Mouse (Mus musculus) embryonic facial prominence, embryonic 10.5 days (tissue): ENCODE results near the gene Ada. TPM values are rescaled to one million over a fixed set of nuclear protein-coding genes. Genes with fewer than 3 reads are reported as not detected.

Source experiments
- DNase-seq: peaks from one replicate; pipeline ENCODE4 v3.0.0-alpha.2; 2017; ENCODE audit warnings: low spot score
- H3K27ac ChIP-seq: fragments of 300-500 bp; sonication (generic); replicated peaks from 2 replicates; pipeline ENCODE4 v1.5.1; 2016; ENCODE audit warnings: mild to moderate bottlenecking
- H3K27me3 ChIP-seq: fragments of 300-500 bp; sonication (generic); replicated peaks from 2 replicates; pipeline ENCODE4 v1.6.1; 2016; ENCODE audit warnings: low read depth, mild to moderate bottlenecking; ENCODE audit not compliant: poor library complexity, severe bottlenecking
- H3K36me3 ChIP-seq: fragments of 300-500 bp; sonication (generic); replicated peaks from 2 replicates; pipeline ENCODE4 v1.6.1; 2016; ENCODE audit warnings: mild to moderate bottlenecking, moderate library complexity
- H3K4me1 ChIP-seq: fragments of 300-500 bp; sonication (generic); 2 replicates; pipeline ENCODE4 v1.6.1; 2016
- H3K4me3 ChIP-seq: fragments of 300-500 bp; sonication (generic); 2 replicates; pipeline ENCODE4 v1.5.1; 2016; ENCODE audit warnings: mild to moderate bottlenecking, moderate library complexity
- H3K9me3 ChIP-seq: fragments of 300-500 bp; sonication (generic); 2 replicates; pipeline ENCODE4 v1.6.1; 2016; ENCODE audit warnings: mild to moderate bottlenecking
- WGBS: fragments of 180-500 bp; shearing (Covaris S2); methylation state at CpG from one replicate; pipeline ENCODE4 v1.1.7; 2016; 5-methylcytosine and 5-hydroxymethylcytosine counted together
- polyA plus RNA-seq: library from polyadenylated mRNA; unstranded; fragments of >200 nt; fragmentation: Nextera tagmentation; extraction: Ambion mirVana; gene quantifications from 2 replicates; pipeline ENCODE4 v1.2.1, GENCODE M21; 2016

The Ada gene
- polyA plus RNA-seq, 1 experiment from 2014 or later = 9.7 TPM

GRCm38 (mm10) chr2:163722550-163722949 lies 27.5 kb downstream of the Ada start:
- DNase-seq = no peak
- H3K4me1 ChIP-seq = peaks cover 5% of the 10 kb centered on the region
- no peaks in the 10 kb centered on the region for H3K9me3 ChIP-seq
- H3K27ac ChIP-seq = no peak overlapping the region; the same call in 1 of the 2 replicates
- H3K4me3 ChIP-seq = no peak overlapping the region
- no peaks in the 10 kb centered on the region for H3K27me3 ChIP-seq
- WGBS = 94% methylated on average over 7 of the region's 7 CpGs
- H3K36me3 ChIP-seq = peaks cover 65% of the 10 kb centered on the region

GRCm38 (mm10) chr2:163719616-163720015 lies 30.4 kb downstream of the Ada start:
- no peaks in the 10 kb centered on the region for H3K27me3 ChIP-seq
- H3K27ac ChIP-seq = no peak overlapping the region
- H3K4me1 ChIP-seq = peaks cover 24% of the 10 kb centered on the region
- no peak overlapping the region for H3K4me3 ChIP-seq
- no peak for DNase-seq
- H3K9me3 ChIP-seq = no peaks in the 10 kb centered on the region
- H3K36me3 ChIP-seq = peaks cover 40% of the 10 kb centered on the region
- WGBS = 52% methylated on average over 4 of the region's 4 CpGs

GRCm38 (mm10) chr2:163718951-163719603 lies 31.0 kb downstream of the Ada start:
- Histone ChIP-seq H3K27ac (no peak overlapping the region), H3K9me3 (no peaks in the 10 kb centered on the region), H3K27me3 (no peaks in the 10 kb centered on the region), H3K4me1 (peaks cover 24% of the 10 kb centered on the region), H3K4me3 (no peak overlapping the region), H3K36me3 (peaks cover 34% of the 10 kb centered on the region)
- peak; percentile 86 for DNase-seq
- 56% methylated on average over 9 of the region's 9 CpGs for WGBS

- Histone ChIP-seq H3K4me3 (no peak overlapping the region), H3K36me3 (peaks cover 30% of the 10 kb centered on the region), H3K9me3 (no peaks in the 10 kb centered on the region), H3K27me3 (no peaks in the 10 kb centered on the region), H3K4me1 (peaks cover 24% of the 10 kb centered on the region), H3K27ac (no peak overlapping the region)
- DNase-seq = no peak
- 75% methylated on average over 2 of the region's 2 CpGs for WGBS
Measured at GRCm38 (mm10) chr2:163718526-163718925, 31.5 kb downstream of the Ada start.

- H3K36me3 ChIP-seq = peaks cover 20% of the 10 kb centered on the region
- peak; percentile 59 for DNase-seq
- H3K4me3 ChIP-seq = no peak overlapping the region
- H3K9me3 ChIP-seq = no peaks in the 10 kb centered on the region
- H3K27ac ChIP-seq = peak overlapping the region; percentile 37; the same call in 1 of the 2 replicates
- H3K4me1 ChIP-seq = peaks cover 24% of the 10 kb centered on the region
- no peaks in the 10 kb centered on the region for H3K27me3 ChIP-seq
- 23% methylated on average over 6 of the region's 6 CpGs for WGBS
Measured at GRCm38 (mm10) chr2:163716853-163717252, 33.2 kb downstream of the Ada start.

- 68% methylated on average over 8 of the region's 8 CpGs for WGBS
- DNase-seq = no peak
- H3K9me3 ChIP-seq = no peaks in the 10 kb centered on the region
Measured at GRCm38 (mm10) chr2:163716448-163716847, 33.6 kb downstream of the Ada start.

GRCm38 (mm10) chr2:163713340-163713739 lies 36.7 kb downstream of the Ada start:
- no peak for DNase-seq
- Histone ChIP-seq H3K4me3 (no peak overlapping the region), H3K4me1 (peaks cover 19% of the 10 kb centered on the region), H3K27me3 (no peaks in the 10 kb centered on the region), H3K9me3 (no peaks in the 10 kb centered on the region), H3K36me3 (peaks cover 23% of the 10 kb centered on the region), H3K27ac (no peak overlapping the region)
- whole genome bisulfite sequencing = 84% methylated on average over 3 of the region's 3 CpGs

More at GRCm38 (mm10) chr2:163716448-163716847, 33.6 kb downstream of the Ada start:
- Histone ChIP-seq H3K4me3 (no peak overlapping the region), H3K36me3 (peaks cover 19% of the 10 kb centered on the region), H3K27me3 (no peaks in the 10 kb centered on the region), H3K4me1 (peaks cover 24% of the 10 kb centered on the region), H3K27ac (peak overlapping the region; percentile 37; the same call in 1 of the 2 replicates)

GRCm38 (mm10) chr2:163712874-163713273 lies 37.2 kb downstream of the Ada start:
- Histone ChIP-seq H3K4me1 (peaks cover 19% of the 10 kb centered on the region), H3K27me3 (no peaks in the 10 kb centered on the region), H3K27ac (no peak overlapping the region), H3K9me3 (no peaks in the 10 kb centered on the region), H3K36me3 (peaks cover 23% of the 10 kb centered on the region), H3K4me3 (no peak overlapping the region)
- 80% methylated on average over 6 of the region's 6 CpGs for WGBS
- no peak for DNase-seq

- WGBS = 74% methylated on average over 7 of the region's 7 CpGs
- Histone ChIP-seq H3K27ac (no peak overlapping the region), H3K27me3 (no peaks in the 10 kb centered on the region), H3K9me3 (no peaks in the 10 kb centered on the region), H3K4me1 (peaks cover 19% of the 10 kb centered on the region), H3K36me3 (peaks cover 23% of the 10 kb centered on the region), H3K4me3 (no peak overlapping the region)
- DNase-seq = no peak
Measured at GRCm38 (mm10) chr2:163712473-163712872, 37.6 kb downstream of the Ada start.

- Histone ChIP-seq H3K4me1 (peaks cover 9% of the 10 kb centered on the region), H3K27me3 (no peaks in the 10 kb centered on the region), H3K36me3 (peaks cover 23% of the 10 kb centered on the region), H3K4me3 (no peak overlapping the region), H3K27ac (no peak overlapping the region), H3K9me3 (no peaks in the 10 kb centered on the region)
- WGBS = 92% methylated on average over 8 of the region's 8 CpGs
- no peak for DNase-seq
Measured at GRCm38 (mm10) chr2:163711368-163711868, 38.6 kb downstream of the Ada start.

- H3K9me3 ChIP-seq = no peaks in the 10 kb centered on the region
Measured at GRCm38 (mm10) chr2:163710606-163711159, 39.4 kb downstream of the Ada start.

GRCm38 (mm10) chr2:163710000-163710399 lies 40.0 kb downstream of the Ada start:
- Histone ChIP-seq H3K27ac (no peak overlapping the region), H3K36me3 (peaks cover 32% of the 10 kb centered on the region), H3K4me1 (no peaks in the 10 kb centered on the region), H3K27me3 (no peaks in the 10 kb centered on the region), H3K4me3 (no peak overlapping the region), H3K9me3 (no peaks in the 10 kb centered on the region)
- WGBS = 95% methylated on average over 9 of the region's 9 CpGs
- no peak for DNase-seq

More at GRCm38 (mm10) chr2:163710606-163711159, 39.4 kb downstream of the Ada start:
- DNase-seq = no peak
- peaks cover 2% of the 10 kb centered on the region; the same call in 1 of the 2 replicates for H3K4me1 ChIP-seq
- no peak overlapping the region for H3K27ac ChIP-seq
- WGBS = 84% methylated on average over 5 of the region's 5 CpGs
- peaks cover 29% of the 10 kb centered on the region for H3K36me3 ChIP-seq
- H3K27me3 ChIP-seq = no peaks in the 10 kb centered on the region
- H3K4me3 ChIP-seq = no peak overlapping the region

- Histone ChIP-seq H3K27me3 (no peaks in the 10 kb centered on the region), H3K36me3 (peaks cover 44% of the 10 kb centered on the region), H3K4me1 (no peaks in the 10 kb centered on the region), H3K9me3 (no peaks in the 10 kb centered on the region), H3K4me3 (no peak overlapping the region), H3K27ac (no peak overlapping the region)
- WGBS = 77% methylated on average over 6 of the region's 6 CpGs
- DNase-seq = no peak
Measured at GRCm38 (mm10) chr2:163708763-163709250, 41.2 kb downstream of the Ada start.
